Mouse (Mus musculus) WW6 (cell line): ENCODE measurements around the gene Pbx3.

Source experiments
- DNase-seq: peaks from one replicate; pipeline ENCODE4 v3.0.0-alpha.2; 2013; ENCODE audit warnings: low read depth, low spot score

The Pbx3 gene

DNA sequence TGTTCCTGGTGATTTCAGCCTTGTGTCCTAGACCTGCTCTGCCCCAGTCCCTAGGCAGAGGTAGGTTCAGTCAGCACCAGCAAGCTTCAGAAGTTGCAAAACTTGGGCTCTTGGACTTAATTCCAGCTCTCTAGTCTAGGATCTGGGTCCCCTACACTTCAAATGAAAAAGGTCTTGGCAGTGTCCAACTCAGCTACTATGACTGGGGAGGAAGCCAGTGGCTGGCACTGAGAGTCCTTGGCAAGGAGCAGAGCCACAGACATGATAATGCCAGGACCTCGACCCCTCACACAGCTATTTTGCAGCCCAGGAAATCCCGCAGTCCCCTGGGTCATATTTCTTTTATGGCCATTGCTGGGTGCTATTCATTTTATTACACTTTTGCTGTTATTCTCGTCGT lies 225.9 kb downstream of the Pbx3 start:
- DNase-seq: no peak

DNA sequence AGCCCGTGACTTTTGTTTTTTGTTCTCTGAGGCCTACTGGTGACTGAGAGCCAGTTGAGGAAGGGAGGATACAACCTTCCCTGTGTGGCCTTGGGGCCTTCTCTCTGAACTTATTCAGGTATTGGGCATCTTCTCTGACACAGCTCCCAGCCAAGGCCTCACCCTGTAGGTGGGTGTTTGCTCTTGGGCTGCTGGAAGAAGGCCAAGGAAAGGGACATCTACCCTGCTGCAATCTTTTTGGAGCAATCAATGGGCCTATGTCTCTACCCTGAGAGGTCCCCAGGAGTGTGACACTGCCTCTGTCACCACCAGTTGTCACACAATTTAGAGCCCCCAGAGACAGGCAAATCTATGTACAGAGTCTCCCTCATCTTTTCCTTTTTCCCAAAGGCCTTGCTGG lies 226.5 kb downstream of the Pbx3 start:
- no peak for DNase-seq

DNA sequence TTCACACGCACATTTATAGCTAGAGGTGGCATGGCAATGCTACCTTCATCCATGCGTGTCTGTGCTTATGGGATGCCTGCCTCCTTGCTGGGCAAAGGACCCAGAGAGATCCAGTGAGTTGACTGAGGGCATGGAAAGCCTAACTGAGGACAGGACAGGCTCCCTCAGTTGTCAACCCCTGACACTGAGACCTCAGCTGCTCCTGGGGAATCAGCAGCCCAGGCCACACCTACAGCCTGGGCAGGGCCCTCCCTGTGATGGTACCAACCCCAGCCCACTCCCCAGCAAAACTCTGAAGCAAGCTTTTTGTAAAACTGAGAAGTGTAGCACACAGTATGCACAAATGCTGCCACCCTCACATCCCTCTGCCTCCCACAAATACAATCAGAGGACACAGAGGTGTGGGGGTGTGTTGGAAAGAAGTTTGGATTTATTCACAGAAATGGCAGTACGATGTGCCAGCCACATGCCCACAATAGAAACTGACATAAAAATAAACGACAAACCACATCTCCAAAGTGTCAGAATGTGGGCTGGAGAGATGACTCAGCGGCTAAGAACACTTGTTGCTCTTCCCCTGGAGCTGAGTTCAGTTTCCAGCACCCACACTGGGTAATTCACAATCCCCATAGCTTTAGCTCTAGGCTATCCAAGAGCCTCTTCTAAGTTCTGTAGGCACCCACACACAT lies 233.3 kb downstream of the Pbx3 start:
- DNase-seq: no peak

DNA sequence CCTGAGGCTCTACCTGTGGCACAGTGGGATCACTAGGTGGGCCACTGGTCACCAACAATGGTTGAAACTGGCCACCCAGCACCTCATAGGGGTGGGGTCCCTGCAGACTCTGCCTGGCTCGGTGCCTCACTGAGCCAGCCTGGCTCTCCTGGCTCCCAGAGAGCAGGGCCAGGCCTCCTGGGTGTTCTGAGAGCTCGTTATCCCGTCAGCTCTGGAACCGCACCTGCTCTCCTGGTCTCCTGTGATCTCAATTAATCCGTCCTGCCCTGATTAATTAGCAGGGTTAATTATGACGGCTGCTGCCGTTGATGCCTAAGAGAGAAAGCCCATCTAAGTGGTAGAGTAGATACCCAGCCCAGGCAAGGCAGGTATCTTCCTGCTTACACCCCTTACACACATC lies 237.6 kb downstream of the Pbx3 start:
- no peak for DNase-seq

DNA sequence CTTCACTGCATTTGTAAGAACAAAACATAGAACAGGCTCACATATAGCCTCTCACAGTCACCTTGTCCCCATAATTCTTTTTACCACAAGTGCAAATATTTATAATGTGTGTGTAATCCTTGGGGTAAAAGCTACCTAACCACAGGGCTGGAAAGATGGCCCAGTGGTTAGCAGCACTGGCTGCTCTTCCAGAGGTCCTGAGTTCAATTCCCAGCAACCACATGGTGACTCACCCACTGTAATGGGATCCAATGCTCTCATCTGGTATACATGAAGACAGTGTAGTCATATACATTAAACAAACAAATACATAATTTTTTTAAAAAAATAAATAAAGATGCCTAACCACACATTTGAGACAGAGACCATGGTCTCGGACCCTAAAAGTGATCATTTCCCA lies 240.2 kb downstream of the Pbx3 start:
- DNase-seq: no peak

DNA sequence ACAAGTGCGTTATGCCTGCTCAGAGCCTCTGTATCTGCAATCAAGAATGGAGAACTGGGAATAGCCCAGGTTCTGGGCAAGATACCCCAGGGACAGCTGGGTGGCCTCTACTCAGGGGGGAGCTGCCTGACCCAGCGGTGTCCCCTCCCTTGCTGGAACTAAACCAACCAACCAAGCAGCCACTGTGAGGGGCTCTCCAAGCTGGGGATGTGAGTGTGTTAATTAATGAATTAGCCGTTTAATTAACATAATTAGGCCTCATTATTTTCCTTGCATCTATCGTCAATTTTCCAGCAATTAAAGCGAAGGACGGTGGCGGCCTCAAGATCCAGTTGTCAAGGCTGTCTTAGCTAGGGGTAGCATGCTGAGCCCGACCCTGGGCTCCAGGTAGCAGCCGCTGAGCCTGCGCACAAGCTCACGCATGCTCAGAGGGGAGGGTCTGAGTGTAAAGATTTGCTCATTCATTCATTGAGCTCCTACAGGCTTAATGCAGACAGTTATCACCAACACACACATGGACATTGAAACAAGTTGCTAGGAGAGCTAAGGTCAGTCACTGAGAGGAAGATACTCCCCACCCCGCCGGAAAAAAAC lies 243.2 kb downstream of the Pbx3 start:
- DNase-seq: no peak

DNA sequence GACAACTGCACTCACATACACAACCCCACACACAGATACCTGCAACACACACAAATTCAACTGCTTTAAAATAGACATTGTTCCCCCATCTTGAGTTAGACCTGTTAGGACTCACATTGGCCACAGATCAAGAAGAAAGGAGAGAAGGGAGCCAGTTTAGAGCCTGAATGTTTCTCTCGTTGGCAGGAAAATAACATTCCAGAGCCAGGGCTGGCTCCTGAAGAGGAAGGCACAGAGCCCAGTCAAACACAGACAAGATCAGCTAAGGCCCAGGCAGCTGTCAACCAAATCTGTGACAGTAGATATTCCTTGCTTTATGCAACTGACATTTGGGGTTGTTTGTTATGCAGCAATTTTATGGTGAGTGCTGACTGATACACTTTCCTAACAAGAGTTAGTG lies 245.1 kb downstream of the Pbx3 start:
- no peak for DNase-seq

DNA sequence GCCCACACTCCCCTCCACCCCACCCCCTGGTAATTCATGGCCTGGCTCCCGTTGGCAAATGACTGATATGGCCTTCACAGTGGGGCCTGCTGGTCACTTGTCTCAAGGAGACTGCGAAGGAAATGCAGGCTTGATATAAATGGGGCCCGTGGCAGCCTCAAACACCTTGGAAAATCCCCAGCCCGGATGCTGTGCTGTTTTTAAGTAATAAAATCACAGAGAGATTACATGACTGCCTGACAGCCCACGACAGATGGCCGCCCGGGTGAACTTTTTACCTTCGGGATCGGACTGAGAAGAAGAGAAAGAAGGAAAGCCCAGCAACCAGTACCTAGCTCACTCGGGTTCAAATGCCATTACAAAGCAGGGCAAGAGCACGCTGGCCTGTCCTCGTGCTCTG lies 249.0 kb downstream of the Pbx3 start:
- DNase-seq: no peak
